Mouse (Mus musculus): ENCODE data around the gene Satl1. TPM values are rescaled to one million over a fixed set of nuclear protein-coding genes. Genes with fewer than 3 reads are reported as not detected.
"Not testable (repeated sequence)": the region's sequence is repeated elsewhere in the genome, so short reads cannot be mapped to it uniquely, and the experiment has no call there.

Satl1 gene
- not detected in 2 replicates for polyA plus RNA-seq (2012; rRNA removed)

GRCm38 (mm10) chrX:112406679-112407078 lies at the start of gene Satl1:
Gene Satl1, minus strand, starts transcription at chrX:112406779.
- no peak for DNase-seq
- WGBS, result 91% methylated on average over 3 of the region's 3 CpGs
- H3K4me3 ChIP-seq (replicated peaks; ENCODE audit: extremely low read depth, low read depth, low read length), result no peak within 1 kb of the TSS
- no peak for TF ChIP-seq CTCF (IDR thresholded peaks at IDR 0.05; ENCODE audit: insufficient read depth, low read length)
- no peak for TF ChIP-seq POLR2A (IDR thresholded peaks at IDR 0.05; ENCODE audit: borderline replicate concordance, extremely low read depth, low read depth, low read length)
- H3K4me1 ChIP-seq (ENCODE audit: control insufficient read depth, insufficient read depth, low read length), result no peaks in the 10 kb centered on the region

- TF ChIP-seq POLR2A (IDR thresholded peaks at IDR 0.05; ENCODE audit: borderline replicate concordance, extremely low read depth, low read depth, low read length) (no peak), CTCF (IDR thresholded peaks at IDR 0.05; ENCODE audit: insufficient read depth, low read length) (no peak)
- H3K4me1 ChIP-seq (ENCODE audit: control insufficient read depth, insufficient read depth, low read length), result no peaks in the 10 kb centered on the region
- WGBS, result 61% methylated on average over 2 of the region's 2 CpGs
- no peak overlapping the region for H3K4me3 ChIP-seq (replicated peaks; ENCODE audit: extremely low read depth, low read depth, low read length)
- no peak for DNase-seq
Observed at GRCm38 (mm10) chrX:112438064-112438463, 31.5 kb upstream of the Satl1 start.

- WGBS, result 54% methylated on average over 1 of the region's 1 CpGs
- no peak for DNase-seq
- Histone ChIP-seq H3K4me1 (ENCODE audit: control insufficient read depth, insufficient read depth, low read length) (no peaks in the 10 kb centered on the region), H3K4me3 (replicated peaks; ENCODE audit: extremely low read depth, low read depth, low read length) (no peak overlapping the region)
- TF ChIP-seq POLR2A (IDR thresholded peaks at IDR 0.05; ENCODE audit: borderline replicate concordance, extremely low read depth, low read depth, low read length) (no peak), CTCF (IDR thresholded peaks at IDR 0.05; ENCODE audit: insufficient read depth, low read length) (no peak)
Observed at GRCm38 (mm10) chrX:112437580-112437979, 31.0 kb upstream of the Satl1 start.

- WGBS, result 37% methylated on average over 2 of the region's 2 CpGs
- not testable (repeated sequence) for H3K4me3 ChIP-seq (replicated peaks; ENCODE audit: extremely low read depth, low read depth, low read length); H3K4me1 ChIP-seq (ENCODE audit: control insufficient read depth, insufficient read depth, low read length); DNase-seq
Observed at GRCm38 (mm10) chrX:112422998-112423397, 16.4 kb upstream of the Satl1 start.

GRCm38 (mm10) chrX:112412309-112412708 lies 5.7 kb upstream of the Satl1 start:
- WGBS, result 60% methylated on average over 2 of the region's 2 CpGs
- no peak for DNase-seq
- Histone ChIP-seq H3K4me3 (replicated peaks; ENCODE audit: extremely low read depth, low read depth, low read length) (no peak overlapping the region), H3K4me1 (ENCODE audit: control insufficient read depth, insufficient read depth, low read length) (no peaks in the 10 kb centered on the region)
- TF ChIP-seq POLR2A (IDR thresholded peaks at IDR 0.05; ENCODE audit: borderline replicate concordance, extremely low read depth, low read depth, low read length) (no peak), CTCF (IDR thresholded peaks at IDR 0.05; ENCODE audit: insufficient read depth, low read length) (no peak)

GRCm38 (mm10) chrX:112370577-112371410 lies 35.8 kb downstream of the Satl1 start:
- peak; percentile 29 for DNase-seq
- 77% methylated on average over 5 of the region's 5 CpGs for WGBS
- not testable (repeated sequence) for H3K4me3 ChIP-seq (replicated peaks; ENCODE audit: extremely low read depth, low read depth, low read length); H3K4me1 ChIP-seq (ENCODE audit: control insufficient read depth, insufficient read depth, low read length)

- no peak for DNase-seq
- 32% methylated on average over 4 of the region's 4 CpGs for WGBS
- TF ChIP-seq POLR2A (IDR thresholded peaks at IDR 0.05; ENCODE audit: borderline replicate concordance, extremely low read depth, low read depth, low read length) (no peak), CTCF (IDR thresholded peaks at IDR 0.05; ENCODE audit: insufficient read depth, low read length) (0 out of 2 replicates have a peak, but pooled peaks have one; percentile 26)
- Histone ChIP-seq H3K4me1 (ENCODE audit: control insufficient read depth, insufficient read depth, low read length) (no peaks in the 10 kb centered on the region), H3K4me3 (replicated peaks; ENCODE audit: extremely low read depth, low read depth, low read length) (no peak overlapping the region)
Observed at GRCm38 (mm10) chrX:112368426-112368825, 38.2 kb downstream of the Satl1 start.

GRCm38 (mm10) chrX:112348395-112348791 lies 58.2 kb downstream of the Satl1 start:
- 40% methylated on average over 3 of the region's 3 CpGs for WGBS
- no peaks in the 10 kb centered on the region for H3K4me1 ChIP-seq (ENCODE audit: control insufficient read depth, insufficient read depth, low read length)
- DNase-seq, result no peak
- H3K4me3 ChIP-seq (replicated peaks; ENCODE audit: extremely low read depth, low read depth, low read length), result no peak overlapping the region
- TF ChIP-seq CTCF (IDR thresholded peaks at IDR 0.05; ENCODE audit: insufficient read depth, low read length), result no peak
- no peak for TF ChIP-seq POLR2A (IDR thresholded peaks at IDR 0.05; ENCODE audit: borderline replicate concordance, extremely low read depth, low read depth, low read length)

GRCm38 (mm10) chrX:112347467-112348394 lies 58.8 kb downstream of the Satl1 start:
- TF ChIP-seq POLR2A (IDR thresholded peaks at IDR 0.05; ENCODE audit: borderline replicate concordance, extremely low read depth, low read depth, low read length), result no peak
- TF ChIP-seq CTCF (IDR thresholded peaks at IDR 0.05; ENCODE audit: insufficient read depth, low read length), result no peak
- H3K4me3 ChIP-seq (replicated peaks; ENCODE audit: extremely low read depth, low read depth, low read length), result no peak overlapping the region
- no peak for DNase-seq
- H3K4me1 ChIP-seq (ENCODE audit: control insufficient read depth, insufficient read depth, low read length), result no peaks in the 10 kb centered on the region
- WGBS, result 62% methylated on average over 4 of the region's 4 CpGs

Data from lung, adult 2 months (tissue).